Mouse (Mus musculus): ENCODE measurements around the gene Pde4a. TPM values are rescaled to one million over a fixed set of nuclear protein-coding genes. Genes with fewer than 3 reads are reported as not detected.
A peak's percentile ranks its signal among the peaks of the same experiment; 100 is the strongest.

The Pde4a gene
- total and polyA plus RNA-seq, 3 experiments = 1.7 to 7.6 (median 4.8) TPM

DNA sequence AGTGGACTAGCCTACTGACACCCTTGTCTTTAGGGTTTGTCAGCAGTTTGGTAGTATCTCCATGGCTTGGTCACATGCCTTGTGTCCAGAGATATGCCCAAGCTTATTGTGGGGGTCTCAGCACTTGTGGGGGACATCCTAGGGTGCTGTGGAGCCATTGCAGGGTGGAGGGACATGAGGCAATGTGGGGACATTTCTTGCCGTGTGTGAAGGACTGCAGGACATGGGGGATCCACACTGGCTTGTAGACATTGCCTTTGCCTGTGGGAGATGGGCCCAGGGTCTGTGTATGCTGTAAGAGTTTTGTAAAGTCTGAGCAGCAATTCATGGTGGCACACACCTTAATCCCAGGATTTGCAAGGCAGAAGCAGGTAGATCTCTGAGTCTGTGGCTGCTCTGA lies 15.3 kb downstream of the Pde4a start:
- Histone ChIP-seq H3K9ac (ENCODE audit: insufficient read depth, low read depth) (no peak overlapping the region), H3K9me3 (replicated peaks; ENCODE audit: low read length) (no peaks in the 10 kb centered on the region), H3K27ac (ENCODE audit: insufficient read depth, low read depth) (no peak overlapping the region), H3K27me3 (replicated peaks) (no peaks in the 10 kb centered on the region), H3K4me2 (ENCODE audit: insufficient read depth, low read depth, poor library complexity, severe bottlenecking) (peak overlapping the region; percentile 27; the same call in 1 of the 2 replicates), H3K4me1 (ENCODE audit: control insufficient read depth in 1 of 2, insufficient read depth in 2 of 2) (peaks cover 21 to 41% of the 10 kb centered on the region in 2 experiments), H3K36me3 (replicated peaks in 1 of 2; ENCODE audit: control insufficient read depth in 1 of 2, insufficient read depth in 1 of 2, low read length in 1 of 2) (peaks cover 0 to 13% of the 10 kb centered on the region in 2 experiments), H3K4me3 (replicated peaks in 1 of 3; ENCODE audit: low read depth in 2 of 3, low read length in 2 of 3, poor library complexity in 1 of 3) (peak overlapping the region in 1 of 3 experiments; percentile 73), H3K79me2 (replicated peaks; ENCODE audit: control insufficient read depth, extremely low read depth, insufficient read depth, poor library complexity, severe bottlenecking) (peaks cover 3% of the 10 kb centered on the region)
- in situ Hi-C loops (cut with MboI; ENCODE audit: low pct_ligation_motif_present, low pct_unique_long_range_greater_than_20kb, low sequenced_read_pairs) (no loop called here), dilution Hi-C loops (cut with MboI; ENCODE audit: extremely low pct_ligation_motif_present, extremely low pct_unique_long_range_greater_than_20kb, low sequenced_read_pairs) (no loop called here)
- TF ChIP-seq ZC3H11A (IDR thresholded peaks at IDR 0.05; ENCODE audit: low read depth, low read length) (no peak), GABPA (IDR thresholded peaks at IDR 0.05; ENCODE audit: insufficient replicate concordance, low read depth, low read length) (no peak), TCF12 (IDR thresholded peaks at IDR 0.05; ENCODE audit: low read depth, low read length) (no peak), MXI1 (IDR thresholded peaks at IDR 0.05; ENCODE audit: low read depth, low read length) (no peak), ETS1 (conservative IDR thresholded peaks at IDR 0.05; ENCODE audit: low read depth, low read length) (no peak), NRF1 (IDR thresholded peaks at IDR 0.05; ENCODE audit: low read depth, low read length) (no peak), MAZ (IDR thresholded peaks at IDR 0.05; ENCODE audit: low read depth, low read length) (no peak), MEF2A (IDR thresholded peaks at IDR 0.05; ENCODE audit: borderline replicate concordance, low read depth, low read length) (no peak), ZNF384 (IDR thresholded peaks at IDR 0.05; ENCODE audit: low read depth, low read length) (no peak), BHLHE40 (IDR thresholded peaks at IDR 0.05; ENCODE audit: low read depth, low read length) (no peak), PAX5 (IDR thresholded peaks at IDR 0.05; ENCODE audit: low read length) (no peak), KAT2A (IDR thresholded peaks at IDR 0.05; ENCODE audit: insufficient replicate concordance, low read length) (no peak), CHD1 (IDR thresholded peaks at IDR 0.05; ENCODE audit: low read depth, low read length) (no peak)
- DNase-seq (ENCODE audit: extremely low read depth) = no peak

- H3K9me3 ChIP-seq (replicated peaks; ENCODE audit: low read length) = no peaks in the 10 kb centered on the region
- in situ Hi-C loops (cut with MboI; ENCODE audit: low pct_ligation_motif_present, low pct_unique_long_range_greater_than_20kb, low sequenced_read_pairs) = no loop called here
- peak overlapping the region; percentile 72 for H3K9ac ChIP-seq (ENCODE audit: insufficient read depth, low read depth)
- peak overlapping the region; percentile 25; the same call in 1 of the 2 replicates for H3K27ac ChIP-seq (ENCODE audit: insufficient read depth, low read depth)
- H3K27me3 ChIP-seq (replicated peaks) = no peaks in the 10 kb centered on the region
- H3K4me3 ChIP-seq (replicated peaks in 1 of 3; ENCODE audit: low read depth in 2 of 3, low read length in 2 of 3, poor library complexity in 1 of 3) = peak overlapping the region; percentile 73 to 80 (median 79)
- dilution Hi-C loops (cut with MboI; ENCODE audit: extremely low pct_ligation_motif_present, extremely low pct_unique_long_range_greater_than_20kb, low sequenced_read_pairs) = no loop called here
- DNase-seq (ENCODE audit: extremely low read depth) = no peak
- H3K4me1 ChIP-seq (ENCODE audit: control insufficient read depth in 1 of 2, insufficient read depth in 2 of 2) = peaks cover 23 to 47% of the 10 kb centered on the region in 2 experiments
- peak overlapping the region; percentile 79 for H3K4me2 ChIP-seq (ENCODE audit: insufficient read depth, low read depth, poor library complexity, severe bottlenecking)
- peaks cover 0 to 20% of the 10 kb centered on the region in 2 experiments for H3K36me3 ChIP-seq (replicated peaks in 1 of 2; ENCODE audit: control insufficient read depth in 1 of 2, insufficient read depth in 1 of 2, low read length in 1 of 2)
- H3K79me2 ChIP-seq (replicated peaks; ENCODE audit: control insufficient read depth, extremely low read depth, insufficient read depth, poor library complexity, severe bottlenecking) = peaks cover 3% of the 10 kb centered on the region
- TF ChIP-seq JUN (IDR thresholded peaks at IDR 0.05; ENCODE audit: insufficient read depth, low read depth, low read length) (no peak), NELFE (IDR thresholded peaks at IDR 0.05; ENCODE audit: low read depth, low read length) (peak; percentile 78), MEF2A (IDR thresholded peaks at IDR 0.05; ENCODE audit: borderline replicate concordance, low read depth, low read length) (peak; percentile 61), TBP (conservative IDR thresholded peaks at IDR 0.05; ENCODE audit: low read depth, low read length) (0 out of 2 replicates have a peak, but pooled peaks have one; percentile 31), JUND (conservative IDR thresholded peaks at IDR 0.05; ENCODE audit: low read depth, low read length) (no peak), ZC3H11A (IDR thresholded peaks at IDR 0.05; ENCODE audit: low read depth, low read length) (no peak), SMC3 (IDR thresholded peaks at IDR 0.05; ENCODE audit: low read depth, low read length) (no peak), ZNF384 (IDR thresholded peaks at IDR 0.05; ENCODE audit: low read depth, low read length) (no peak), RCOR1 (conservative IDR thresholded peaks at IDR 0.05; ENCODE audit: low read depth, low read length) (peak; percentile 11; the same call in 1 of the 2 replicates), ZKSCAN1 (IDR thresholded peaks at IDR 0.05; ENCODE audit: borderline replicate concordance, low read depth, low read length) (no peak), ZMIZ1 (IDR thresholded peaks at IDR 0.05; ENCODE audit: low read depth, low read length) (peak; percentile 75), MYC (IDR thresholded peaks at IDR 0.05; ENCODE audit: low read depth, low read length) (peak; percentile 28; the same call in 1 of the 2 replicates), MAZ (IDR thresholded peaks at IDR 0.05; ENCODE audit: low read depth, low read length) (no peak), NRF1 (IDR thresholded peaks at IDR 0.05; ENCODE audit: low read depth, low read length) (peak; percentile 57), TCF12 (IDR thresholded peaks at IDR 0.05; ENCODE audit: low read depth, low read length) (peak; percentile 62), KAT2A (IDR thresholded peaks at IDR 0.05; ENCODE audit: insufficient replicate concordance, low read length) (no peak), MXI1 (IDR thresholded peaks at IDR 0.05; ENCODE audit: low read depth, low read length) (no peak; the same call in 1 of the 2 replicates), E2F4 (IDR thresholded peaks at IDR 0.05; ENCODE audit: insufficient replicate concordance, low read depth, low read length) (no peak), MAX (IDR thresholded peaks at IDR 0.05; ENCODE audit: low read length) (peak; percentile 67; the same call in 1 of the 2 replicates), PAX5 (IDR thresholded peaks at IDR 0.05; ENCODE audit: low read length) (no peak), CTCF (conservative IDR thresholded peaks at IDR 0.05 in 1 of 2, IDR thresholded peaks at IDR 0.05 in 1 of 2; ENCODE audit: low read depth in 2 of 2, low read length in 2 of 2) (no peak), CHD1 (IDR thresholded peaks at IDR 0.05; ENCODE audit: low read depth, low read length) (no peak), ELF1 (IDR thresholded peaks at IDR 0.05; ENCODE audit: low read depth, low read length) (peak; percentile 79), SIN3A (IDR thresholded peaks at IDR 0.05; ENCODE audit: low read length) (peak; percentile 71), IRF4 (IDR thresholded peaks at IDR 0.05; ENCODE audit: low read depth, low read length) (peak; percentile 41)
These were observed 16.1 kb downstream of the Pde4a start for GRCm38 (mm10) chr9:21181421-21182220.

Measured in CH12.LX (cell line).